Mouse (Mus musculus): Measurements from ENCODE around the gene Bri3. TPM values are rescaled to one million over a fixed set of nuclear protein-coding genes. Genes with fewer than 3 reads are reported as not detected.

Bri3 gene
- polyA plus RNA-seq, 1 experiment from 2014 or later: 183 TPM

DNA sequence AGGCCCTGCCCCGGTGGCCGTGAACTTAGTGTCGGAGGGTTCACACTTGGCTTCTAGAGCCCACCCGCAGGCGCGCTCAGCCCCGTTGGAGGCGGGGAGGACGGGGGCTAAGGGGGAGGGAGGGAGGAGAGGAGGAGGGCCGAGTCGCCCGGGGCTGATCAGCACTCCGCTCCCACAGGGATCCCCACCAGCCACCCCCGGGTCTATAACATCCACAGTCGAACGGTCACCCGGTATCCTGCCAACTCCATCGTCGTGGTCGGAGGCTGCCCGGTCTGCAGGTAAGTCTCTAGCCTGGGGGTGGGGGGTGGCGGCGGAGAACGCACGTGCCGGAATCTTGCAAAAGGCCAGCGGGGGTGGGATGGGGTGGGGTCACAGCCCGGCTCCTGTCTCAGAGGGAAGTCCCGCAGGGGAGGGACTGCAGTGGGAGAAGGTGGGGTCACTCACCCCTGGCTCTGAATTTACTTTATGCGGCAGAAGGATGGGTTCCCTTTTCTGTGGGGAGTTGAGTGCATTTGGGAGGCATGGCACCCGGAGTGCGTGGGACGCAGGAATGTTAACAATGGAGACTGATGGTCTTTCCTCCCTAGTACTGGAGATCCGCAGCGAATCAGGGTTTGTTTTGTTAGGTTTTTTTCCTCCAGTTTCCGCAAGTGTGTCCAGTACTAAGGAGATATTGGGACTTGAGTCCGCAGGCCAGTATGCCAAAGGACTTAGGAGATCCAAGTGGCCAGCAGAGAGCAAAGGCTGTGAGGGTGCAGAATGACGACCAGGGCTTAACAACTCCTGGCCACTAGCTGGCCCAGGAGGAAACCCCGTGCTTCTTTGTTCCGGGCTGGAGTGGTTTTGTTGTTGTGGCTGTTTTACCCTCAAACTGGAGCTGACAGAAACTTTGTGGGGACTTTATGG lies 11.6 kb downstream of the Bri3 start:
- peaks cover 60% of the 10 kb centered on the region for H3K4me1 ChIP-seq (replicated peaks)
- WGBS: under 1% methylated on average over 40 of the region's 40 CpGs

DNA sequence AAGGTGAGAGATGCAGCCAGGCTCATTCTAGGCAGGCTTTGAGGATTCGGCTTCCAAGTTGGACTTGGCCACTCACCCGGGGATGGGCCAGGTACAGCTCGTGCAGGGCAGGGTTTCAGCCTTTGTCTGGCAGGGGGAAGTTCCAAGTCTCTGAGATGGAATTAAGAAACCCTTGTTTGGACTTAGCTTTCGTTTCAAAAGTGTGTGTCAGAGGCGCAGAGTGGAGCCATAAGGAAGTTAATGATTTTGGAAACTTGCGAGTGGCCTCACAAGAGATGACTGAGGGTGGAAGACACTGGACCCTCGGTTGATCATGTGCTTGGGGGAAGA lies 12.3 kb downstream of the Bri3 start:
- Histone ChIP-seq H3K4me2 (peak overlapping the region; percentile 84), H3K27me3 (no peaks in the 10 kb centered on the region), H3K4me1 (replicated peaks) (peaks cover 62% of the 10 kb centered on the region), H3K27ac (peak overlapping the region; percentile 98), H3K9ac (peak overlapping the region; percentile 96), H3K4me3 (peak overlapping the region; percentile 86), H3K36me3 (no peaks in the 10 kb centered on the region), H3K9me3 (replicated peaks) (no peaks in the 10 kb centered on the region)
- WGBS: 10% methylated on average over 7 of the region's 7 CpGs
- no peak for ATAC-seq (replicated peaks; ENCODE audit: insufficient number of reproducible peaks, insufficient read depth, low FRiP score, low read depth)

More for the DNA sequence above, 11.6 kb downstream of the Bri3 start:
- peak; percentile 43 for ATAC-seq (replicated peaks; ENCODE audit: insufficient number of reproducible peaks, insufficient read depth, low FRiP score, low read depth)
- Histone ChIP-seq H3K9me3 (replicated peaks) (no peaks in the 10 kb centered on the region), H3K9ac (peak overlapping the region; percentile 96), H3K36me3 (no peaks in the 10 kb centered on the region), H3K4me2 (peak overlapping the region; percentile 84), H3K27ac (peak overlapping the region; percentile 98), H3K27me3 (no peaks in the 10 kb centered on the region), H3K4me3 (peak overlapping the region; percentile 86)

DNA sequence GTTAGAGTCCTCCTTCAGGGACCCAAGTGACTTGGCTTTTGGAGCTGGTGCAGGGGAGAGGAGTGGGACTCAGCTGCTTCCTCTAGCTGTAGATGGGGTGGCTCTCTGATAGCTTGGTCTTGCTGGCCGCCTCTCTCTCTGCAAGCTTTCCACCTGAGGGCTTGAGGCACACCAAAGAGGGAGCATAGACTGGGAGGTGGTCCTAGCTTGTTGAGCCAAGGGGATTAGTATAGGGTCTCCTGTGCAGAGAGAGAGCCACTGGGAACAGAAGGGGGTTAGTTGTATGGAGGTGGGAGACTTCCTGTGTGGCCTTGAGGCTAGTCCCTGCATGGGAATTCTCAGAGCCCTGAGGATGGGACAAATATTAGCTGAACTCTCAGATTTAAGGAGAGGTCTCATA lies 12.7 kb downstream of the Bri3 start:
- no peak for ATAC-seq (replicated peaks; ENCODE audit: insufficient number of reproducible peaks, insufficient read depth, low FRiP score, low read depth)
- H3K4me2 ChIP-seq: peak overlapping the region; percentile 84
- peaks cover 64% of the 10 kb centered on the region for H3K4me1 ChIP-seq (replicated peaks)
- no peaks in the 10 kb centered on the region for H3K27me3 ChIP-seq
- H3K9ac ChIP-seq: peak overlapping the region; percentile 96
- H3K36me3 ChIP-seq: no peaks in the 10 kb centered on the region
- peak overlapping the region; percentile 98 for H3K27ac ChIP-seq
- H3K9me3 ChIP-seq (replicated peaks): no peaks in the 10 kb centered on the region
- peak overlapping the region; percentile 86 for H3K4me3 ChIP-seq
- 11% methylated on average over 1 of the region's 1 CpGs for WGBS

DNA sequence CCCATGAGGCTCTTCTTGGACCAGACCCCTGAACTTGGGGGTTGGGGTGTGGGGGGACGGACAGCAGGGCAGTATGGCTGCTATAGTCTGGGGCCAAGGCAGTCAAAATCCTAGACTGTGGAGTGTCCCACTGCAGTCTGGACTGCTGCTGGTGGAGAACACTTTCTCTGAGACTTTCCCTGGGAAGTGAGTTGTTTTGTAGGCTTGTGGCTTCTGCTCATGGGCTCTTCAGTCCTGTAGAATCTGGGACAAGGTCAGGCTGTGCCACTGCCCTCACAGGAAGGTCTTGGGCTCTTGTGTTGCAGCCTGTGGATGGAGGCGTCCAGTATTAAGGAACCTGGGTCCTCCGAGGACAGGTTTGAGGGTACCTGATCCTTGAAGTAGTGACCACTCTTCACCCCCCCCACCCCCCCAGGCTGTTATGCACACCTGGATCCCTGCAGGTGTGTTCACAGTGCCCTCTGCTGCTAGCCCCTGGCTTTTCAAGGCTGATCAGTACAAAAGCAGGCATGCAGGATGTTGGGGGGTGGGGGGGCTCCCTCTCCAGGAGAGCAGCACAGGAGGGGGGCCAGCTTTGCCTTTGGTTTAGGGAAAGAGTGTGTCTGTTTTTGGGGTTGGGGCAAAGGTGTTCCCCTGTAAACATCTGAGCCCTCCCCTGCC lies 13.3 kb downstream of the Bri3 start:
- WGBS: 69% methylated on average over 3 of the region's 3 CpGs
- no peak for ATAC-seq (replicated peaks; ENCODE audit: insufficient number of reproducible peaks, insufficient read depth, low FRiP score, low read depth)
- H3K27me3 ChIP-seq: no peaks in the 10 kb centered on the region
- no peaks in the 10 kb centered on the region for H3K9me3 ChIP-seq (replicated peaks)
- H3K4me2 ChIP-seq: peak overlapping the region; percentile 84
- peak overlapping the region; percentile 86 for H3K4me3 ChIP-seq
- peak overlapping the region; percentile 98 for H3K27ac ChIP-seq
- H3K4me1 ChIP-seq (replicated peaks): peaks cover 67% of the 10 kb centered on the region
- no peaks in the 10 kb centered on the region for H3K36me3 ChIP-seq
- peak overlapping the region; percentile 96 for H3K9ac ChIP-seq

DNA sequence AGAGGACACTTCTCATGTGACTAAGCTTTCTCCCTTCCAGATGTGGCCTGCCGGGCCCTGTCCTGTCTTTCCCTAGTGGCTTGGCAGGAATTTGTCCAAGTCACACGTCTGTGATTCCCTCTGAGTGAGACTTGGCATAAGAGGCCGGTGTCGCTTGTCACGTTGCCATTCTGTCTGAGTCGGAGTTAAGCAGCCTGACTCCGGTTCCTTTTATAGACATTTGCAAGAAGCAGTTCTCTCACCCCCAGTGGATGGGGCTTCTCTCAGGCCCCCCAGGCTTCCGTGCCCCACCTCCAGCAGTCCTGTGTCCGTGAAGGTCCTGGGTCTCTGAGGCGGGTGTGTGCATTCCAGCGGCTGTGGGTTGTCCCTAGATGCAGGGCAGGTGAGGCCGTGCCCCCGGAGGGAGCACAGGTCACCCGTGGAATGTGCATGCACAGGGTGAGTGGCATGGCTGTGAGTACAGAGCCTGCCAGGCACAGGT lies 13.9 kb downstream of the Bri3 start:
- Histone ChIP-seq H3K9me3 (replicated peaks) (no peaks in the 10 kb centered on the region), H3K27ac (peak overlapping the region; percentile 98), H3K36me3 (no peaks in the 10 kb centered on the region), H3K4me3 (peak overlapping the region; percentile 86), H3K4me2 (peak overlapping the region; percentile 84), H3K27me3 (no peaks in the 10 kb centered on the region), H3K9ac (peak overlapping the region; percentile 96), H3K4me1 (replicated peaks) (peaks cover 71% of the 10 kb centered on the region)
- peak; percentile 47 for ATAC-seq (replicated peaks; ENCODE audit: insufficient number of reproducible peaks, insufficient read depth, low FRiP score, low read depth)
- 14% methylated on average over 14 of the region's 14 CpGs for WGBS

DNA sequence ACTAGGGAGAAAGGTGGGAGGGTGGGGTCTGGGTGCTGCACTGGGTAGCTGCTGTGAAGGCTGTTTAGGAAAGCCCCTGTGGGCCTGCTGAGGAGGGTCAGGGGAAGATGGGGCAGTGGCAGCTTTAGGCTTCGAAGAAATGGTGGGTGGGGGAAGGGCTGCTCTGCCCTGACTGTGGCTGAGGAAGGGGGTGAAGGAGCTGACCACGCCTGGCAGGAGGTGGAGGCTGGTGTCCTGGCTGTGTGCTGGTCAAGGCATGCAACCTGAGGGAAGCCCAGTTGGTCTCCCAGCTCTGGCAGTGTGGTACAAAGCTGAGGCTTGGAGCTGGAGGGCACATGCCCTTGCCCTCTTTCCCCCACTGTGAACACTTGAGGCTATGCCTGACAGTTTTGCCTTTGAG lies 14.4 kb downstream of the Bri3 start:
- peak overlapping the region; percentile 60 for H3K9ac ChIP-seq
- peak overlapping the region; percentile 98 for H3K27ac ChIP-seq
- H3K27me3 ChIP-seq: no peaks in the 10 kb centered on the region
- H3K4me3 ChIP-seq: peak overlapping the region; percentile 86
- no peaks in the 10 kb centered on the region for H3K9me3 ChIP-seq (replicated peaks)
- H3K4me1 ChIP-seq (replicated peaks): peaks cover 76% of the 10 kb centered on the region
- no peaks in the 10 kb centered on the region for H3K36me3 ChIP-seq
- H3K4me2 ChIP-seq: peak overlapping the region; percentile 84
- WGBS: 26% methylated on average over 2 of the region's 2 CpGs
- no peak for ATAC-seq (replicated peaks; ENCODE audit: insufficient number of reproducible peaks, insufficient read depth, low FRiP score, low read depth)

DNA sequence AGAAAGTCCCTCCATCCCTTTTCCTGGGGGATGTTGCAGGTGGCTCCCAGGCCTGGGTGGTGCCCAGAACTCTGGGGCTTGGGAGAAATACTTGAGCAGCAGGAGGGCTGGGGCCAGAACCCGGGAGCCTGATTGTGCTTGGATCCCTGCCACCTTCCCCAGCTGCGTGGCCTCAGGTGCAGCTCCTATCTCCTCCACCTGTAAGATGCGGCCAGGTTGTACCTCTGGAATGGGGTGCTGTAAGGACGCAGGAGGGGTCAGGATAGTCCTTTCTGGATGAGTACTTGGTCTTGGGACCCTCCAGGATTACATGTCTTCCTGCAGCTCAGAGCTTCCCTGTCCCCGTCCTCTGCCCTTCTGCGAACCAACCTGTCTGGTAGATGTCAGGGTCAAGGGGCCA lies 15.0 kb downstream of the Bri3 start:
- Histone ChIP-seq H3K36me3 (no peaks in the 10 kb centered on the region; the same call in 1 of the 2 replicates), H3K4me3 (peak overlapping the region; percentile 86), H3K27me3 (no peaks in the 10 kb centered on the region), H3K4me1 (replicated peaks) (peaks cover 73% of the 10 kb centered on the region), H3K4me2 (peak overlapping the region; percentile 84), H3K9me3 (replicated peaks) (no peaks in the 10 kb centered on the region), H3K9ac (peak overlapping the region; percentile 60), H3K27ac (peak overlapping the region; percentile 98)
- 62% methylated on average over 6 of the region's 6 CpGs for WGBS
- ATAC-seq (replicated peaks; ENCODE audit: insufficient number of reproducible peaks, insufficient read depth, low FRiP score, low read depth): no peak

DNA sequence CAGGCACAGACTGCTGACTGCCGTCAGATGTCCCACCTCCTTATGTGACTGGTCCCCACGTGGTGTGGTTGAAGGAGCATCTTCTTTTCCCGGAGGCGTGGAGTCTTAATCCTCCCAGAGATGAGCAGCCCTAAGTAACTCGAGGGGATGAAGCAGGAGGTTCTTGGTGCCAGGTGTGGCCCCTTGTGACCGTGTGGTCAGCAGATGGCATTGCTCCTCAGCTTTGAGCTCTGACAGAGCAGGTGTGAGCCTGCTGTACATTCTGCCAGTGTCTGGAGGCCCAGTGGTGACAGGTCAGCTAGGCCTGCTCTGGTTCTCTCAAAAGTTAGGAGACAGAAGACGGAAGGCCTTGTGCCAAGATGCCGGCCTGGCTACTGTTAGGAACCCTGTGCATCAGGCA lies 16.2 kb downstream of the Bri3 start:
- ATAC-seq (replicated peaks; ENCODE audit: insufficient number of reproducible peaks, insufficient read depth, low FRiP score, low read depth): no peak
- H3K4me1 ChIP-seq (replicated peaks): peaks cover 68% of the 10 kb centered on the region
- H3K36me3 ChIP-seq: peaks cover 8% of the 10 kb centered on the region
- H3K9ac ChIP-seq: no peak overlapping the region
- no peak overlapping the region for H3K4me3 ChIP-seq
- no peak overlapping the region for H3K27ac ChIP-seq
- 74% methylated on average over 8 of the region's 8 CpGs for WGBS
- H3K27me3 ChIP-seq: no peaks in the 10 kb centered on the region
- no peak overlapping the region for H3K4me2 ChIP-seq
- H3K9me3 ChIP-seq (replicated peaks): no peaks in the 10 kb centered on the region

DNA sequence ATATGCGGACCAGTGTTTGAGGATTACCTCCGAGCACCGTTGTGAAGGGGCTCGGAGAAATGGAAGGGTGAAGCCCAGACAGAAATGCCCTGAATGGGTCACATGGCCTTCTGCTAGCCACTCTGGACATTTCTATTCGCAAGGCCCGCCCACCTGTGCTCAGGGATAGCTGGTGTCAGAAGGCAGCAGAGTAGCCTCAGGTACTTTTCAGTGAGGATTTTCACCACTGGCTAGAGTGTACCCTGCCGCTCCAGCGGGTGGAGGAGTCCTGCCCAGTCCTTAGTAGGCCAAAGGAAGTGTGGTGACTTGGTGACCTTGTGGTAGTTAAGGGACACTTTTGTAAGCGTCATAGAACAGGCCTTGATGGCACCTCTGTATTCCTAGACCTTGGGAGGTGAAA lies 17.1 kb downstream of the Bri3 start:
- Histone ChIP-seq H3K9ac (no peak overlapping the region), H3K4me2 (no peak overlapping the region), H3K36me3 (peaks cover 13% of the 10 kb centered on the region), H3K9me3 (replicated peaks) (no peaks in the 10 kb centered on the region), H3K4me1 (replicated peaks) (peaks cover 70% of the 10 kb centered on the region), H3K27me3 (no peaks in the 10 kb centered on the region), H3K27ac (no peak overlapping the region; the same call in 1 of the 2 replicates), H3K4me3 (no peak overlapping the region)
- 85% methylated on average over 9 of the region's 9 CpGs for WGBS
- ATAC-seq (replicated peaks; ENCODE audit: insufficient number of reproducible peaks, insufficient read depth, low FRiP score, low read depth): no peak

DNA sequence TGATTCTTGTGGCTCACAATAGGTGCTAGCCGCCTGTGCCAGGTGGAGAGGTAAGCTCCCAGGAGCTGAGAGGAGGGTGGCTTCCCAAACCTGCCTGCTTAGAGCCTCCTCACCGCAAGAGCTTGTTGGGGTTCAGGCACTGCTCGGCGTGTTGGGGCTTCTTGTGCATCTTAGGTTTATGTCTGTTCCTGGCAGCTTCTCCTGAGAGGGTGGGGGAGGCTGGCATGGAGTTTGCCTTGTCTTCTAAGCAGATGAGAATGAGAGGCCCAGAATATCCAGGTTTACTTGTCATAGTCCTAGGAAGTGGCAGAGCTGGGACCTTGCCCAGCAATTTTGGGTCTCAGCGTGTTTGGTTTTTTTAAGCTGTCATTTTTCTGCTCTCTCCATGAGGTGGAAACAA lies 17.6 kb downstream of the Bri3 start:
- ATAC-seq (replicated peaks; ENCODE audit: insufficient number of reproducible peaks, insufficient read depth, low FRiP score, low read depth): no peak
- Histone ChIP-seq H3K4me1 (replicated peaks) (peaks cover 70% of the 10 kb centered on the region), H3K27ac (no peak overlapping the region), H3K36me3 (peaks cover 18% of the 10 kb centered on the region), H3K4me3 (no peak overlapping the region), H3K27me3 (no peaks in the 10 kb centered on the region), H3K9ac (no peak overlapping the region), H3K4me2 (no peak overlapping the region), H3K9me3 (replicated peaks) (no peaks in the 10 kb centered on the region)
- 89% methylated on average over 5 of the region's 5 CpGs for WGBS

DNA sequence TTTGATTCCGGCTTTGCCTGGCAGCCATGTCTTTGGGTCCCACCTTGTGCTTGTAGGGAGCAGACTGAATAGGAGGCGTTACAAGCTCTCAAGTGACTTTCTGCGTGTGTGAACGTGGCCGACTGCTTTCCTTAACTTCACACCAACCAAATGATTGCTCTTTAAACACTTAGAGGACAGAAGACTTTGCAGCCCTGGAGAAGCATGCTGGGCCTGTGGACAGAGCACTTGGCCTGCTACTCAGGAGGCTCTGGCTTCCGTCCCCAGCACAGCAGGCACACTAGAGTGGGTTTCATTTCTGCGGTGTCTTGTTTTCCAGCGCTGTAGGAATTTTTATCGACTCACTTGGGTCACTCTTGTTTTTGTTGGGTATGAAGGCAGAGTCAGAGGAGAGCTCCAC lies 18.8 kb downstream of the Bri3 start:
- ATAC-seq (replicated peaks; ENCODE audit: insufficient number of reproducible peaks, insufficient read depth, low FRiP score, low read depth): no peak
- H3K4me3 ChIP-seq: no peak overlapping the region
- no peaks in the 10 kb centered on the region for H3K27me3 ChIP-seq
- H3K9ac ChIP-seq: 0 out of 2 replicates have a peak overlapping the region, but pooled peaks have one; percentile 15
- H3K36me3 ChIP-seq: peaks cover 20% of the 10 kb centered on the region
- H3K27ac ChIP-seq: peak overlapping the region; percentile 48
- peaks cover 70% of the 10 kb centered on the region for H3K4me1 ChIP-seq (replicated peaks)
- 41% methylated on average over 9 of the region's 9 CpGs for WGBS
- no peaks in the 10 kb centered on the region for H3K9me3 ChIP-seq (replicated peaks)
- no peak overlapping the region for H3K4me2 ChIP-seq
